Mouse (Mus musculus) heart, postnatal 0 days (tissue): ENCODE results near the gene Pcbp4. TPM values are rescaled to one million over a fixed set of nuclear protein-coding genes. Genes with fewer than 3 reads are reported as not detected.

Experiments
- ATAC-seq: fragments of 200-750 bp; cut with Nextera tagmentation; 2 replicates; pipeline ENCODE4 v1.8.0; 2017; ENCODE audit warnings: low read depth, moderate number of reproducible peaks, moderate library complexity; ENCODE audit not compliant: insufficient read depth
- DNase-seq: peaks from one replicate; pipeline ENCODE4 v3.0.0-alpha.2; 2016; ENCODE audit warnings: low spot score
- H3K27ac ChIP-seq: fragments of 300-500 bp; sonication (generic); 2 replicates; pipeline ENCODE4 v1.5.1; 2014; ENCODE audit warnings: low read depth, mild to moderate bottlenecking
- H3K27me3 ChIP-seq: fragments of 300-500 bp; sonication (generic); 2 replicates; pipeline ENCODE4 v1.6.1; 2014; ENCODE audit warnings: low read length, mixed read lengths; ENCODE audit not compliant: control insufficient read depth, insufficient read depth
- H3K36me3 ChIP-seq: fragments of 300-500 bp; sonication (generic); replicated peaks from 2 replicates; pipeline ENCODE4 v1.6.1; 2014; ENCODE audit warnings: low read length, mixed read lengths; ENCODE audit not compliant: control insufficient read depth, insufficient read depth
- H3K4me1 ChIP-seq: fragments of 300-500 bp; sonication (generic); 2 replicates; pipeline ENCODE4 v1.6.1; 2014; ENCODE audit warnings: antibody characterized with exemption; ENCODE audit not compliant: control insufficient read depth, insufficient read depth
- H3K4me2 ChIP-seq: fragments of 300-500 bp; sonication (generic); 2 replicates; pipeline ENCODE4 v1.6.1; 2014; ENCODE audit warnings: low read depth, mild to moderate bottlenecking, low read length, moderate library complexity
- H3K4me3 ChIP-seq: fragments of 300-500 bp; sonication (generic); 2 replicates; pipeline ENCODE4 v1.5.1; 2014; ENCODE audit warnings: low read depth, low read length
- H3K9ac ChIP-seq: fragments of 300-500 bp; sonication (generic); replicated peaks from 2 replicates; pipeline ENCODE4 v1.6.1; 2014; ENCODE audit warnings: low read depth, low read length, mixed read lengths
- H3K9me3 ChIP-seq: fragments of 300-500 bp; sonication (generic); replicated peaks from 2 replicates; pipeline ENCODE4 v1.6.1; 2016; ENCODE audit warnings: low read length; ENCODE audit not compliant: control insufficient read depth
- CTCF ChIP-seq: IDR thresholded peaks from 2 replicates; pipeline ENCODE4 v1.5.1; 2016; ENCODE audit warnings: antibody characterized with exemption, control low read depth, low read depth
- EP300 ChIP-seq: IDR thresholded peaks from 2 replicates; pipeline ENCODE4 v1.6.1; 2016; ENCODE audit warnings: antibody characterized with exemption, low read depth
- WGBS: fragments of 180-500 bp; shearing (Covaris S2); extraction: QIAGEN DNeasy Blood & Tissue Kit; methylation state at CpG from one replicate; pipeline ENCODE4 v1.1.7; 2014; 5-methylcytosine and 5-hydroxymethylcytosine counted together
- polyA plus RNA-seq: library from polyadenylated mRNA; unstranded; fragments of >200 nt; fragmentation: Nextera tagmentation; extraction: Ambion mirVana; gene quantifications from 2 replicates; pipeline ENCODE4 v1.2.1, GENCODE M21; 2015
- total RNA-seq: library from RNA; depleted of rRNA; stranded (reverse); fragments of >200 nt; gene quantifications from 2 replicates; pipeline ENCODE4 v1.2.3, GENCODE M21; 2014; ENCODE audit warnings: low replicate concordance

Gene Pcbp4
- total and polyA plus RNA-seq, 2 experiments from 2014 or later, result 44.1 to 157 TPM

- H3K4me2 ChIP-seq, result peak overlapping the region; percentile 65
- H3K27ac ChIP-seq, result peak overlapping the region; percentile 78
- peak overlapping the region; percentile 84; the same call in 1 of the 2 replicates for H3K9ac ChIP-seq
- TF ChIP-seq EP300, result no peak
- no peak for TF ChIP-seq CTCF
- peak overlapping the region; percentile 72 for H3K4me3 ChIP-seq
- peaks cover 59% of the 10 kb centered on the region for H3K4me1 ChIP-seq
- no peak for DNase-seq
- no peaks in the 10 kb centered on the region for H3K36me3 ChIP-seq
- WGBS, result 11% methylated on average over 17 of the region's 17 CpGs
- H3K27me3 ChIP-seq, result no peaks in the 10 kb centered on the region
- ATAC-seq, result no peak
- no peaks in the 10 kb centered on the region for H3K9me3 ChIP-seq
These were observed 2.0 kb downstream of the Pcbp4 start for GRCm38 (mm10) chr9:106454888-106455681.

- H3K4me3 ChIP-seq, result no peak overlapping the region
- no peaks in the 10 kb centered on the region for H3K9me3 ChIP-seq
- no peak for TF ChIP-seq EP300
- 0 out of 2 replicates have a peak overlapping the region, but pooled peaks have one; percentile 3 for H3K4me2 ChIP-seq
- H3K27me3 ChIP-seq, result no peaks in the 10 kb centered on the region
- H3K4me1 ChIP-seq, result peaks cover 46% of the 10 kb centered on the region
- H3K9ac ChIP-seq, result no peak overlapping the region; the same call in 1 of the 2 replicates
- DNase-seq (no peak), ATAC-seq (no peak)
- H3K36me3 ChIP-seq, result peaks cover 11% of the 10 kb centered on the region
- 57% methylated on average over 15 of the region's 15 CpGs for WGBS
- H3K27ac ChIP-seq, result peak overlapping the region; percentile 18
These were observed 3.5 kb downstream of the Pcbp4 start for GRCm38 (mm10) chr9:106456325-106457162.

GRCm38 (mm10) chr9:106457163-106457559 is 4.1 kb downstream of the Pcbp4 start:
- DNase-seq (no peak), ATAC-seq (no peak)
- TF ChIP-seq CTCF (no peak), EP300 (no peak)
- H3K9me3 ChIP-seq, result no peaks in the 10 kb centered on the region
- H3K27me3 ChIP-seq, result no peaks in the 10 kb centered on the region
- H3K9ac ChIP-seq, result no peak overlapping the region; the same call in 1 of the 2 replicates
- H3K4me1 ChIP-seq, result peaks cover 46% of the 10 kb centered on the region
- H3K4me2 ChIP-seq, result no peak overlapping the region
- peak overlapping the region; percentile 18 for H3K27ac ChIP-seq
- no peak overlapping the region for H3K4me3 ChIP-seq
- WGBS, result 54% methylated on average over 9 of the region's 9 CpGs
- H3K36me3 ChIP-seq, result peaks cover 17% of the 10 kb centered on the region

- Histone ChIP-seq H3K27me3 (no peaks in the 10 kb centered on the region), H3K36me3 (peaks cover 23% of the 10 kb centered on the region), H3K27ac (peak overlapping the region; percentile 18; the same call in 1 of the 2 replicates), H3K4me2 (no peak overlapping the region), H3K4me3 (no peak overlapping the region), H3K4me1 (peaks cover 41% of the 10 kb centered on the region), H3K9ac (no peak overlapping the region), H3K9me3 (no peaks in the 10 kb centered on the region)
- no peak for ATAC-seq
- no peak for TF ChIP-seq CTCF
- TF ChIP-seq EP300, result no peak
- DNase-seq, result no peak
- 57% methylated on average over 5 of the region's 5 CpGs for WGBS
These were observed 4.8 kb downstream of the Pcbp4 start for GRCm38 (mm10) chr9:106457920-106458319.

DNA sequence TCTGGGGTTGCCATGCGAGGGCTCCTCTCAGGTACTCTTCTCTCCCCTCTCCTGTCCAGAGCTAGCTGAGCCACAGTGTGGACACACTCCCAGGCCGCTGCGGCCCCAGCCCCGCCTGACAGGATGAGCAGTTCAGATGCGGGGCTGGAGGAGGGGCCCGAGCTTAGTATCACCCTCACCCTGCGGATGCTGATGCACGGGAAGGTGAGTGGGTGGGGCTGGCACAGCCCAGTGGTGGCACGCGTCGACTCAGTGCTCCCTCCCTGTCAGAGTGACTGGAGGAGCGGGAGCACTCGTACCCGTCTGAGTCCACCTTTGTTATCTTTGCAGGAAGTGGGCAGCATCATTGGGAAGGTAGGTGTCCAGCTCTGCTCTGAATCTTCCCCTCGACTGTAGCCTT is 6.9 kb downstream of the Pcbp4 start:
- no peak for ATAC-seq
- no peak for DNase-seq
- H3K4me1 ChIP-seq, result peaks cover 32% of the 10 kb centered on the region
- whole genome bisulfite sequencing, result 78% methylated on average over 15 of the region's 15 CpGs
- no peak overlapping the region for H3K4me2 ChIP-seq
- H3K36me3 ChIP-seq, result peaks cover 33% of the 10 kb centered on the region
- no peaks in the 10 kb centered on the region for H3K9me3 ChIP-seq
- H3K4me3 ChIP-seq, result no peak overlapping the region
- H3K27ac ChIP-seq, result no peak overlapping the region
- TF ChIP-seq EP300, result no peak
- no peak for TF ChIP-seq CTCF
- H3K27me3 ChIP-seq, result no peaks in the 10 kb centered on the region
- no peak overlapping the region for H3K9ac ChIP-seq
